Mouse (Mus musculus): ENCODE measurements around the gene Osbp. TPM values are rescaled to one million over a fixed set of nuclear protein-coding genes. Genes with fewer than 3 reads are reported as not detected.

The Osbp gene
- polyA plus RNA-seq, 1 experiment from 2014 or later, result 4.3 TPM

DNA sequence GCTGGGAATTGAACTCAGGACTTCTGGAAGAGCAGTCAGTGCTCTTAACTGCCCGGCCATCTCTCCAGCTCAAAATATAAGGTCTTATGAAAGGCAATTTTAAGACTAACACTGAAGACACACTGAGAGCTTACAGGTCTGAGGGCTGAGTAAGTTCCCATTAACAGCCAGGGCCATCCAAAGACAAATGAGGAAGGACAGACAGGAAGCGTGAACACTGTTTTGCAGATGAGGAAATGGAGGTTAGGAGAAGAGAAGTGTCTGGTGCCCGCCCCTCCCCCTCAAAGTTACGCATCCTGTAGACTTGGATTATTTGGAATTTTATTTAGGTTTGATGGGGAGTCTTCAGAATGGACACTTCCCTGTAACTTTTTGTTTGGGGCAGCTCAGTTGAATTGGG, 58.4 kb downstream of the Osbp start:
- Histone ChIP-seq H3K27ac (replicated peaks) (no peak overlapping the region), H3K4me2 (replicated peaks) (no peak overlapping the region), H3K27me3 (no peaks in the 10 kb centered on the region), H3K9me3 (no peaks in the 10 kb centered on the region), H3K4me3 (no peak overlapping the region), H3K36me3 (no peaks in the 10 kb centered on the region), H3K9ac (replicated peaks) (no peak overlapping the region), H3K4me1 (no peaks in the 10 kb centered on the region)
- WGBS, result 88% methylated on average over 4 of the region's 4 CpGs
- no peak for ATAC-seq (replicated peaks)

DNA sequence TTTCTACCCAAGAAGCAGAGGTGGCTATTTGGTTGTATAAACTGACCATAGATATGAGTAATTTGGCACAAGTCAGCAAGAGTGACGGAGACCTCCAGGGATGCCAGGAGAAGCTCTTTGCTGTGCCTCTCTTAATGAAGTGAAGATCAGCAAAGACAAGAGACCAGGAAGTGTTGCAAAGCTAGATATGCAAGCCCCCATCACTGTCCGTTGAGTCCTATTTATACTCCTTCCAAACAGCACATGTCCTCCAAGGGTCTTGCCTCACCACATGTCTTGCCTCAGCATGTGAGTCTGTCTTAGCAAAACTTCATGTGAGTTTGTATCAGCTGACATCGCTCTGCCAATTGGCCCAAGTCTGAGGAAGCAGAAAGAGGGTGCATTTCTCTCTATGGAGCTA, 59.6 kb downstream of the Osbp start:
- Histone ChIP-seq H3K36me3 (no peaks in the 10 kb centered on the region), H3K4me2 (replicated peaks) (no peak overlapping the region), H3K9me3 (no peaks in the 10 kb centered on the region), H3K27ac (replicated peaks) (no peak overlapping the region), H3K27me3 (no peaks in the 10 kb centered on the region), H3K4me1 (no peaks in the 10 kb centered on the region), H3K4me3 (no peak overlapping the region), H3K9ac (replicated peaks) (no peak overlapping the region)
- no peak for ATAC-seq (replicated peaks)
- WGBS, result 97% methylated on average over 3 of the region's 3 CpGs

DNA sequence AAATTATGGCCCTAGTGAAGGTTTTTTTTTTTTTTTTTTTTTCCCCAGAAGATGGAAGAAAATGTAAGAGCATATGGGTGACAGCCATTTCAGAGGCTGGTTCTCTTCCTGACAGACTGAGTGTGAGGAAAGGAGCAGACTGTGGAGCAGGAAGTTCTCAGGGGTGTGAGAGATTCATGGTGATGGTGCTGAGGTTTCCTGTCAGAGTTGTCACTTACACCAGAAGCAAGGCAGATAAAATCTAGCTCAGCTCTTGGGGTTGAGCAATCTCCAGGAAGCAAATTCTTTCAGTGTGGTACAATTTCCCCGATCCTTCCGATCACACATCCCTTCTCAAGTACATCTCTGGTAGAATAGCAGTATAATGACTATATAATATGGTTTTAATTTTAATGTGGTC, 60.9 kb downstream of the Osbp start:
- Histone ChIP-seq H3K4me1 (no peaks in the 10 kb centered on the region), H3K27ac (replicated peaks) (no peak overlapping the region), H3K9me3 (no peaks in the 10 kb centered on the region), H3K9ac (replicated peaks) (no peak overlapping the region), H3K27me3 (no peaks in the 10 kb centered on the region), H3K4me2 (replicated peaks) (no peak overlapping the region), H3K36me3 (no peaks in the 10 kb centered on the region), H3K4me3 (no peak overlapping the region)
- ATAC-seq (replicated peaks), result no peak
- WGBS, result 91% methylated on average over 2 of the region's 2 CpGs

DNA sequence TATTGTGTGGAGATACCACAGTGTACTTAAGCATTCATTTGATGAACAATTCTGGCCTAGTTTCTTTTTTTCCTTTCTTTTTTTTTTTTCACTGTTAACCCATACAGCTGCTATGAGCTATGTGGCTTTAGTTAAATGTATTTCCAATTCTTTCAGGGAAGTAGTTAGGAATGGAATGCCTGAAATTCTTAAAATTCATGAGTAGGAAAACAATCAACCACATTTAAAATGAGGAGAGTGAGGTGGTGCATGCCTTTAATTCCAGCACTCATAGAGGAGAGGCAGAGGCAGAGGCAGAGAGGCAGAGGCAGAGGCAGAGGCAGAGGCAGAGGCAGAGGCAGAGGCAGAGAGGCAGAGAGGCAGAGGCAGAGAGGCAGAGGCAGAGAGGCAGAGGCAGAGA, 72.0 kb downstream of the Osbp start:
- no peaks in the 10 kb centered on the region for H3K36me3 ChIP-seq
- no peaks in the 10 kb centered on the region for H3K9me3 ChIP-seq
- no peak overlapping the region for H3K27ac ChIP-seq (replicated peaks)
- no peak overlapping the region for H3K4me2 ChIP-seq (replicated peaks)
- no peak overlapping the region for H3K4me3 ChIP-seq
- H3K27me3 ChIP-seq, result no peaks in the 10 kb centered on the region
- no peak overlapping the region for H3K9ac ChIP-seq (replicated peaks)
- no peaks in the 10 kb centered on the region for H3K4me1 ChIP-seq
- no peak for ATAC-seq (replicated peaks)

DNA sequence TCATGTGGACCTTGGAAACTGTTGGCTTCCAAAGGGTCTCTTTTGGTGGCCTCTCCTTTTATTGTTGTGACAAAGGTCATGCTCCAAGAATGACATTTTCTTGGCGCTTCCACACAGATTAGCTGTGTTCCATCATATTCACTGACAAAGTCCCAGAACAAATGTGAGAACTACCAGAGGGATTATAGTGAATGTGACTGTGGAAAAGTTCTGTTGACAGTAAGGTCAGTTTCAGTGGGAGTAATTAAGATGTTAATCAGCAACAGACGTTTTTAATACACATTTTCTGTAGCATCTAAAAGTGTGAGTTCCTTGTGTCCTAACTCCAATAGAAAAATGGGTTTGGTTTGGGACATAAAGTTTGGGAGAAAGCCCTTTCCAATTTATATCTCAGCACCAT, 75.5 kb downstream of the Osbp start, which contains the start of gene Olfr1423:
TSS of gene Olfr1423 (minus strand) at position 101 of the 400 bp plus-strand sequence.
- no peaks in the 10 kb centered on the region for H3K9me3 ChIP-seq
- H3K36me3 ChIP-seq, result no peaks in the 10 kb centered on the region
- H3K27me3 ChIP-seq, result no peaks in the 10 kb centered on the region
- no peaks in the 10 kb centered on the region for H3K4me1 ChIP-seq
- no peak within 1 kb of the TSS for H3K4me2 ChIP-seq (replicated peaks)
- no peak within 1 kb of the TSS for H3K27ac ChIP-seq (replicated peaks)
- no peak within 1 kb of the TSS for H3K9ac ChIP-seq (replicated peaks)
- H3K4me3 ChIP-seq, result no peak within 1 kb of the TSS
- no peak for ATAC-seq (replicated peaks)
- WGBS, result 81% methylated on average over 2 of the region's 2 CpGs

DNA sequence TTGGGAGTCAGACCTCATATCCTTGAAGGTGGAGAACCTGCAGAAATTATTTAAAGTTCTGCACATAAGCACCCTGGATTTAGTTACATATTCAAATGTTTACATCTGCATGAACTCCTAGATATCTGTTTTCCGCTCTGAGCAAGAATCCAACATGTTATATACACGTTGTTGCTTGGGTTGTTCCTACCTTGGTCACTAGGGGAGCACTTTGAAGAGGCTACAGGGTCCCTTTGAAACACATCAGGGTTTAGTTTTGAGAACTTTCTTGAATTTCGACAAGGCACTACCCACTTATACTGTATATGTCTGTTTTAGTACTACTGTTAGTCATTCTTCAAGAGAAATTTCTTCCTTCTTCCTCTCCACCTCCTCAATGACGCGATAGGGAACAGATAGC, 77.4 kb downstream of the Osbp start:
- Histone ChIP-seq H3K4me2 (replicated peaks) (no peak overlapping the region), H3K4me3 (no peak overlapping the region), H3K9me3 (no peaks in the 10 kb centered on the region), H3K27ac (replicated peaks) (no peak overlapping the region), H3K4me1 (no peaks in the 10 kb centered on the region), H3K9ac (replicated peaks) (no peak overlapping the region), H3K36me3 (no peaks in the 10 kb centered on the region), H3K27me3 (no peaks in the 10 kb centered on the region)
- 88% methylated on average over 5 of the region's 5 CpGs for WGBS
- ATAC-seq (replicated peaks), result no peak

Small RNAs within 50 kb of the gene (microRNA-seq; reads per million reads assigned to microRNA genes)
- 9.0 reads per million, percentile 24 among the genes with 10 or more reads in this experiment for gene Mir6994

Other genes starting within 250 kb of the Osbp start
- gene Gif, start 218.4 kb upstream of the Osbp start, polyA plus RNA-seq (2015; fragmentation: Nextera tagmentation; extraction: Ambion mirVana), result not detected in 2 replicates
- 39.9 and 42.9 TPM in 2 replicates for gene Mrpl16, start 195.6 kb upstream of the Osbp start, polyA plus RNA-seq (2015; fragmentation: Nextera tagmentation; extraction: Ambion mirVana)
- gene Stx3, start 146.5 kb upstream of the Osbp start, polyA plus RNA-seq (2015; fragmentation: Nextera tagmentation; extraction: Ambion mirVana), result 11.8 and 13.2 TPM in 2 replicates
- gene Olfr1417, start 126.7 kb upstream of the Osbp start, polyA plus RNA-seq (2015; fragmentation: Nextera tagmentation; extraction: Ambion mirVana), result not detected in 2 replicates
- not detected in 2 replicates for gene Olfr1418, start 104.9 kb upstream of the Osbp start, polyA plus RNA-seq (2015; fragmentation: Nextera tagmentation; extraction: Ambion mirVana)
- not detected in 2 replicates for gene Olfr1419, start 90.8 kb upstream of the Osbp start, polyA plus RNA-seq (2015; fragmentation: Nextera tagmentation; extraction: Ambion mirVana)
- gene Olfr1420, start 79.4 kb upstream of the Osbp start, polyA plus RNA-seq (2015; fragmentation: Nextera tagmentation; extraction: Ambion mirVana), result not detected in 2 replicates
- gene Patl1, start 53.5 kb upstream of the Osbp start, polyA plus RNA-seq (2015; fragmentation: Nextera tagmentation; extraction: Ambion mirVana), result 18.2 and 18.8 TPM in 2 replicates
- gene Olfr1423, start 75.4 kb downstream of the Osbp start, polyA plus RNA-seq (2015; fragmentation: Nextera tagmentation; extraction: Ambion mirVana), result not detected in 2 replicates
- gene Olfr1424, start 96.7 kb downstream of the Osbp start, polyA plus RNA-seq (2015; fragmentation: Nextera tagmentation; extraction: Ambion mirVana), result not detected in 2 replicates
- gene Olfr1425, start 111.8 kb downstream of the Osbp start, polyA plus RNA-seq (2015; fragmentation: Nextera tagmentation; extraction: Ambion mirVana), result not detected in 2 replicates
- not detected in 2 replicates for gene Olfr1426, start 126.1 kb downstream of the Osbp start, polyA plus RNA-seq (2015; fragmentation: Nextera tagmentation; extraction: Ambion mirVana)
- gene Olfr1427, start 137.4 kb downstream of the Osbp start, polyA plus RNA-seq (2015; fragmentation: Nextera tagmentation; extraction: Ambion mirVana), result not detected in 2 replicates
- not detected in 2 replicates for gene Olfr1428, start 150.0 kb downstream of the Osbp start, polyA plus RNA-seq (2015; fragmentation: Nextera tagmentation; extraction: Ambion mirVana)
- gene Olfr76, start 157.3 kb downstream of the Osbp start, polyA plus RNA-seq (2015; fragmentation: Nextera tagmentation; extraction: Ambion mirVana), result not detected in 2 replicates
- not detected in 2 replicates for gene Olfr1555-ps1, start 204.2 kb downstream of the Osbp start, polyA plus RNA-seq (2015; fragmentation: Nextera tagmentation; extraction: Ambion mirVana)
- not detected in 2 replicates for gene Olfr1431, start 234.7 kb downstream of the Osbp start, polyA plus RNA-seq (2015; fragmentation: Nextera tagmentation; extraction: Ambion mirVana)